Mouse (Mus musculus): ENCODE measurements around the gene Thap4.
"Not testable (repeated sequence)": the region's sequence is repeated elsewhere in the genome, so short reads cannot be mapped to it uniquely, and the experiment has no call there.

Gene Thap4

GRCm38 (mm10) chr1:93754573-93755290 lies at the start of gene Thap4:
Gene Thap4, minus strand, starts transcription at chr1:93754864.
- in situ Hi-C loops (cut with MboI; ENCODE audit: low sequenced_read_pairs): no loop called here

DNA sequence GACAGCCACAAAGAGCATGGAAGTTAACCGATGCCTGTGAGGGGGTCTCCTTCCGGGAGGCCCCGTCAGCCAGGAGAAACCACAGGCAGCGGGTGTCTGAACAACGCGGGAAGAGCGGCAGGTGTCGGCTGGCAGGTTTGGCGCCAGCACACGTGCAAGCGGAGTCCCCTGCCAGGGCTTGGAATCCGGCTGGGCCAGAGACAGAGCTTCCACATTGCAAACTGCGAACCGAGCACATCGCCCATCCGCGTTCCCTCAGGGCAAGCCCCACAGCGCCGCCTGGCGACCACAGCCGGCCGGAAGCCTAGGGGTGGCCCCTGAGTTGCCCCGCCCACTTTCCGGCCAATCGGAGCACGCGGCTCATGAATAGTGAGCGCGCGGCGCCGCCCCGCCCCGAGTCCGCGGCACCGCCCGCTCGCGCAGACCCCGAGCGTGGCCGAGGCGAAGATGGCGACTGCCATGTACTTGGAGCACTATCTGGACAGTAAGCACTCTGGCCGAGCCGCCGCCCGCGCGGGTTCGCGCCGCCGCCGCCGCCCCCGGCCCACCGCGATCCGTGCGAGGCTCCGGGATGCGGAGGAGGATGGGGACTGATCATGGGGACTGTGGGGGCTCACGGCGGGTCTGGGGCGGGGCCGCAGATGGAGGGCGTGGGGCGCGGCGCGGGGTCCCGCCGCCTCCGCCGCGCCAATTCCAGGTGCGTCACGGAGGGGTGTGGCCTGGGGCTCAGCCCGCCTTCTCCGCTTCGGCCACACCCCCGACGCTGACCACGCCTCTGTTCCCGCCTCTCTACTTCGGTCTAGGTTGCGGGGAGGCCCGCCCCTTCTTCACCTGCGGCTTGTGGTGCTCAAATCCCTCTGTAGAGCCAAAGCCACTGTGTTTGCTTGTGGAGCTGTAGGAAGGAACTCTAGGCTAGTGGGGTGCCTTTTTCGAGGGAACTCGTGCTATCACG lies 49.2 kb upstream of the Thap4 start, which contains the start of gene Ing5:
Ing5 (plus strand) TSS at position 410 of the 952 bp plus-strand sequence.
- in situ Hi-C loops (cut with MboI; ENCODE audit: low sequenced_read_pairs): no loop called here

GRCm38 (mm10) chr1:93802771-93803170 lies 48.1 kb upstream of the Thap4 start:
- in situ Hi-C loops (cut with MboI; ENCODE audit: low sequenced_read_pairs): no loop called here

DNA sequence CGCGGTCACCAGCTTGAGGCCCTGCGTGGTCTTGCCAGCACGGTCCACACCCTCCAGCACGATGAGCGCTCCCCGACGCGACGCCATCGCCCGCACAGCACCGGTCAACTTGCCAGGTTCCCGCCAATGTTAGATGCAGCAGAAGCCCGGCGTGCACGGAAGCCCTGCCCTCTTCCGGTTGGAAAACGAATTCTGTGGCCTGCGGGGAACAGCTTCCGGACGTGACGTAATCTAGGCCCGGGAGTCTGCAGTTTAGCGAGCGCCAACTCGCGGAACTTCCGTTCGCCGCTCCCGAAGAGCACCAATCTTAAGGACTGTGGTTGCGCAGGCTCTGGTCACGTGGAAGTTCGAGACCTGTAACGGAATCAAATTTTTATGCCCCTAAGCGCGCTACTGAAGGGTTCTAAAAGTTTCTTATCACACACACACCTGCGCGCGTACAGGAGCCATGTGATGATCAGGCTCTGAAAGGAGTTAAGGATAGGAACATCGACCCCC lies 47.1 kb upstream of the Thap4 start, which contains the start of gene Dtymk:
Dtymk (minus strand) TSS at position 194 of the 498 bp plus-strand sequence.
- in situ Hi-C loops (cut with MboI; ENCODE audit: low sequenced_read_pairs): no loop called here

- in situ Hi-C loops (cut with MboI; ENCODE audit: low sequenced_read_pairs): no loop called here
These were observed 46.2 kb upstream of the Thap4 start for GRCm38 (mm10) chr1:93800670-93801503.

- in situ Hi-C loops (cut with MboI; ENCODE audit: low sequenced_read_pairs): no loop called here
These were observed 41.2 kb upstream of the Thap4 start for GRCm38 (mm10) chr1:93795886-93796285.

GRCm38 (mm10) chr1:93794526-93794925 lies 39.9 kb upstream of the Thap4 start:
- in situ Hi-C loops (cut with MboI; ENCODE audit: low sequenced_read_pairs): no loop called here

GRCm38 (mm10) chr1:93786912-93787311 lies 32.2 kb upstream of the Thap4 start:
- in situ Hi-C loops (cut with MboI; ENCODE audit: low sequenced_read_pairs): no loop called here

GRCm38 (mm10) chr1:93776686-93777085 lies 22.0 kb upstream of the Thap4 start:
- in situ Hi-C loops (cut with MboI; ENCODE audit: low sequenced_read_pairs): no loop called here

DNA sequence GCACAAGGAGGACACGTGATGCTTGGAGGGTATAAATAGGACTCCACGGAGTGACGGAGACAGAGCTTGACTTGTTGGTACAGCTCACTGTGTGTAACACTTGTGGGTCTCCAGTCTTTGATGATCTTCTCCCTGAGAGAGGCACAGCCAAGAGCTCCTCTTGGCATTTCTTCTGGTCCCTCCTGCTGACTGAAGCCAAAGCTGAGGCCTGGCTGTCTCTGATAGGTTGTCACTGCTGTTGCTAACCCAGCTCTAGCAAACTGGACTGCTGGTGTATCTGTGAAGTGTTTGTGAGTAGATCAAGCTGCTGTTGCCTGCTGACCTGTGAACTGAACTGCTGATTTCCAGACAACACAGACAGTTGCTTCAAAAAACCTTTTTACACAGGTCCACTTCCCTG lies 15.2 kb upstream of the Thap4 start:
- in situ Hi-C loops (cut with MboI; ENCODE audit: low sequenced_read_pairs): no loop called here

GRCm38 (mm10) chr1:93767600-93767999 lies 12.9 kb upstream of the Thap4 start:
- in situ Hi-C loops (cut with MboI; ENCODE audit: low sequenced_read_pairs): no loop called here

GRCm38 (mm10) chr1:93764871-93765591 lies 10.4 kb upstream of the Thap4 start:
- in situ Hi-C loops (cut with MboI; ENCODE audit: low sequenced_read_pairs): no loop called here

GRCm38 (mm10) chr1:93763531-93763930 lies 8.9 kb upstream of the Thap4 start:
- in situ Hi-C loops (cut with MboI; ENCODE audit: low sequenced_read_pairs): not testable (repeated sequence)

DNA sequence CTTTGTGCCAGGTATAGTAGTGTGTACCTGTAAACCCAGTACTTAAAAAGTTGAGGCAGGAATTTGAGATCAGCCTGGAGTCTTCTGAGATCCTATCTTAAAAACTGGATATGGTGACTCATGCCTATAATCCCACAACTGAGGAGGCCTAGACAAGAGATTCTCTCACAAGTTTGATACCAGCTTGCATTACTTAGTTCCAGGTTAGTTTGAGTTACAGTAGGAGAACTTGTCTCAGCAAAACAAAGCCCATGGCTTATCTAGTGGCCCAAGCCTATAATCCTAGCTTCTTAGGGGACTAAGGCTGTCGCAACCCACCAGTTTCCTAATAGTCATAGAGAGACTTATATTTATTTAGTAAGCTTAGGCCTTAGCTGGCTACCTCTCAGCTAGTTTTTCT lies 5.4 kb upstream of the Thap4 start:
- in situ Hi-C loops (cut with MboI; ENCODE audit: low sequenced_read_pairs): no loop called here

DNA sequence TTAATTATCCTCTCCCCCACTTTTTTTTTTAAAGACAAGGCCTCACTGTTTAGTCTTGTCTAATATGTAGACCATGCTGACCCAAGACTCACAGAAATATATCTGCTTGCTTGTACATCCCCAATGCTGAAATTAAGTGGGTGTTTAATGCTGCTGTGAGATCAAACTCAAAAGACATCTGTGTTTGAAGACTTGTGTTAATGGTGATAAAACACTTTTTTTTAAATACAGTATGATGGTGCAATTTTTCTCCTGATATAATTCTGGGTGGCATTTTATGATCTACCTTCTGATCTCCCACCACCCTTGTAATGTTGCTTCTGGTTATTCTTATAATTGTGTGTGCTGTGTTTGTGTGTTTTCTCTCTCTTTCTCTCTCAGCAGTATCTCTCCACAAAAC lies 1.5 kb upstream of the Thap4 start:
- in situ Hi-C loops (cut with MboI; ENCODE audit: low sequenced_read_pairs): no loop called here

DNA sequence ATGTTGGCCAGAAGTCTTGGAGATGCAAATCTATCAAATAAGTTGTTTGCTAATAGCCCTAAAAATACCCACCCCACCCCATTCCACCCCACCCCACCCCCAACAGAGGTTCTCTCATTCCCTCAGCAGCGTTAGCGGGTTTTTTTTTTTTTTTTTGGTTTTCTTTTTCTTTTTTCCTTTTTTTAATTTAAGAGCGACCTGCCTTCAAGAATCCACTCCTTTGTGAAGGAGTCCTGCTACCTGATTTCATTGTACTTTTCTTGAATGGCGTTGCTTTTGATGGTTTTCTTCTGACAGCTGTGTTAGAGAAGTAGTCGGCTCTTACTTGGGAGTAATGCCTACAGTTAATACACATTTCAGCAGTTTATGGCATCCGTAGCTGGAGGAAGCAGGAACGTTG lies 954 bp upstream of the Thap4 start:
- in situ Hi-C loops (cut with MboI; ENCODE audit: low sequenced_read_pairs): no loop called here

- in situ Hi-C loops (cut with MboI; ENCODE audit: low sequenced_read_pairs): no loop called here
These were observed 587 bp upstream of the Thap4 start for GRCm38 (mm10) chr1:93755291-93755610.

DNA sequence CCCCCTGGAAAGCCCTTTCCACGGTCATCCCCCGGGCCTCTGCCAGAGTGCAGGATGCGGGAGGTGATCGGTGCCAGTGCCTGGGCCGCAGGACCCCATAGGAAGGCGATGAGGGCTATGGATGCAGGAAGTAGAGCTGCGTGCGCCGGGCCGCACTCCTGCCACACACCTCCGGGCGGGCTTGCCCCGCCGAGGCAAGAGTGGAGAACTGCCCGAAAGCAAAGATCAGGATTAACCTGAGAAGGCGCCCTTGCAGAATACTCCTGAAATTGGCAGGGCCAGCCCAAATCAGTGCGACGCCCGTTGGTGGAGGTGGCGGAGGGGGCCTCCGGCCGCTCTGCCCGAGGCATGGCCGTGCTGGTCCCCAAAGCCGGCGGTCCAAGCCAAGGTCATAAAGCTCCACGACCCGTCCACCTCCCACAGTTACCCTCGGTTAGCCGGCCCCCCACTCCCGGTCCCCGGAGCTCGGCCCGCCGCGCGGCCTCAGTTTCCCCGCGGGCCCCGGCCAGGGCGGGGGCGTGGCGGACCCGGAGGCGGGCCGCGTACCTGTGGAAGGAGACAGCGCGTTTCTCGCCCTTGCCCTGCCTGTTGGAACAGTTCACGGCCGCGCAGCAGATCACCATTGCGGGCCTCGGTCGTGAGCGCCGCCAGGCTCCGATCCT lies 622 bp downstream of the Thap4 start:
- in situ Hi-C loops (cut with MboI; ENCODE audit: low sequenced_read_pairs): no loop called here

DNA sequence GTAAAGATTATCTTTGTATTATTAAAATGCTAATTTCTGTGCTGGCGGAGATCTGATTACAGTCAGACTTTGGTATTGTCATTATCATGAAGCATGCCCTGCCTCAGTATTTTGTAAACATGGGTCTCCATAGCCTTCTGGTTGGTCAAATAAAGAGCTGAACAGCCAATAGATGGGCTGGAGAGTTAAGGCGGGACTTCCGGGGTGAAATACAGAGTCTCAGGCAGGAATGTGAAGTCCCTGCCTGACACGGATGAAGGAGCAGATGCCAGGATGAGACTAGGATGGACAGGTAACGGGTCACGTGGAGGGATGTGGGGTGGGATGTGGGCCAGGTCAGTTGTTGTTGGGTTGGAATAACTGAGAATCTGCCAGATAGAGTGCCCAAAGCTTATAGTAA lies 3.4 kb downstream of the Thap4 start, which contains the start of gene Atg4b:
Atg4b (plus strand) TSS at position 211 of the 400 bp plus-strand sequence.
- in situ Hi-C loops (cut with MboI; ENCODE audit: low sequenced_read_pairs): no loop called here

GRCm38 (mm10) chr1:93748539-93748938 lies 6.1 kb downstream of the Thap4 start:
- in situ Hi-C loops (cut with MboI; ENCODE audit: low sequenced_read_pairs): no loop called here

Data from CH12F3 (cell line).